Mouse (Mus musculus) heart, embryonic 11.5 days (tissue): ENCODE data around the gene Prkar2b. TPM values are rescaled to one million over a fixed set of nuclear protein-coding genes. Genes with fewer than 3 reads are reported as not detected.
A peak's percentile ranks its signal among the peaks of the same experiment; 100 is the strongest.

Experiments
- ATAC-seq: fragments of 200-750 bp; cut with Nextera tagmentation; replicated peaks from 2 replicates; pipeline ENCODE4 v1.8.0; 2017; ENCODE audit warnings: moderate library complexity; ENCODE audit not compliant: insufficient number of reproducible peaks, low FRiP score, low TSS enrichment
- H3K27ac ChIP-seq: fragments of 300-500 bp; sonication (generic); 2 replicates; pipeline ENCODE4 v1.5.1; 2014; ENCODE audit warnings: mild to moderate bottlenecking, low read depth, low read length
- H3K27me3 ChIP-seq: fragments of 300-500 bp; sonication (generic); 2 replicates; pipeline ENCODE4 v1.6.1; 2014; ENCODE audit warnings: mild to moderate bottlenecking, low read length, mixed read lengths; ENCODE audit not compliant: control insufficient read depth, insufficient read depth
- H3K36me3 ChIP-seq: fragments of 300-500 bp; sonication (generic); 2 replicates; pipeline ENCODE4 v1.6.1; 2014; ENCODE audit warnings: mild to moderate bottlenecking, low read length, moderate library complexity, mixed read lengths; ENCODE audit not compliant: control insufficient read depth, insufficient read depth
- H3K4me1 ChIP-seq: fragments of 300-500 bp; sonication (generic); 2 replicates; pipeline ENCODE4 v1.6.1; 2014; ENCODE audit warnings: low read length; ENCODE audit not compliant: control insufficient read depth, insufficient read depth
- H3K4me2 ChIP-seq: fragments of 300-500 bp; sonication (generic); 2 replicates; pipeline ENCODE4 v1.6.1; 2014; ENCODE audit warnings: mild to moderate bottlenecking, moderate library complexity
- H3K4me3 ChIP-seq: fragments of 300-500 bp; sonication (generic); 2 replicates; pipeline ENCODE4 v1.5.1; 2014; ENCODE audit warnings: low read depth, low read length
- H3K9ac ChIP-seq: fragments of 300-500 bp; sonication (generic); 2 replicates; pipeline ENCODE4 v1.6.1; 2014; ENCODE audit warnings: mild to moderate bottlenecking, low read depth, low read length, moderate library complexity
- H3K9me3 ChIP-seq: fragments of 300-500 bp; sonication (generic); replicated peaks from 2 replicates; pipeline ENCODE4 v1.6.1; 2016; ENCODE audit warnings: low read length; ENCODE audit not compliant: control insufficient read depth
- WGBS: fragments of 180-500 bp; shearing (Covaris S2); extraction: QIAGEN DNeasy Blood & Tissue Kit; methylation state at CpG from one replicate; pipeline ENCODE4 v1.1.7; 2014; ENCODE audit not compliant: insufficient replicate concordance; 5-methylcytosine and 5-hydroxymethylcytosine counted together
- polyA plus RNA-seq: library from polyadenylated mRNA; unstranded; fragments of >200 nt; fragmentation: Nextera tagmentation; extraction: Ambion mirVana; gene quantifications from 2 replicates; pipeline ENCODE4 v1.2.1, GENCODE M21; 2014

Gene Prkar2b
- polyA plus RNA-seq, 1 experiment from 2014 or later, result 20.6 TPM

- Histone ChIP-seq H3K4me1 (0 out of 2 replicates have a peak, but pooled peaks cover 10% of the 10 kb centered on the region), H3K27ac (no peak overlapping the region), H3K9ac (no peak overlapping the region), H3K4me3 (no peak overlapping the region), H3K4me2 (no peak overlapping the region), H3K27me3 (no peaks in the 10 kb centered on the region; the same call in 1 of the 2 replicates), H3K9me3 (no peaks in the 10 kb centered on the region), H3K36me3 (no peaks in the 10 kb centered on the region)
- 96% methylated on average over 3 of the region's 3 CpGs for WGBS
- ATAC-seq, result no peak
Observed at GRCm38 (mm10) chr12:32055797-32056196, 5.3 kb downstream of the Prkar2b start.

GRCm38 (mm10) chr12:32054476-32055166 is 6.5 kb downstream of the Prkar2b start:
- Histone ChIP-seq H3K9ac (0 out of 2 replicates have a peak overlapping the region, but pooled peaks have one; percentile 34), H3K9me3 (no peaks in the 10 kb centered on the region), H3K27me3 (no peaks in the 10 kb centered on the region; the same call in 1 of the 2 replicates), H3K27ac (peak overlapping the region; percentile 35), H3K4me1 (0 out of 2 replicates have a peak, but pooled peaks cover 7% of the 10 kb centered on the region), H3K36me3 (no peaks in the 10 kb centered on the region), H3K4me2 (no peak overlapping the region; the same call in 1 of the 2 replicates), H3K4me3 (no peak overlapping the region)
- 49% methylated on average over 9 of the region's 9 CpGs for WGBS
- peak; percentile 82; the same call in 1 of the 2 replicates for ATAC-seq

- 65% methylated on average over 11 of the region's 11 CpGs for WGBS
- no peak overlapping the region for H3K4me3 ChIP-seq
- H3K27ac ChIP-seq, result 0 out of 2 replicates have a peak overlapping the region, but pooled peaks have one; percentile 35
- no peak for ATAC-seq
- H3K4me2 ChIP-seq, result peak overlapping the region; percentile 48
- H3K9me3 ChIP-seq, result no peaks in the 10 kb centered on the region
- 0 out of 2 replicates have a peak overlapping the region, but pooled peaks have one; percentile 16 for H3K9ac ChIP-seq
- H3K36me3 ChIP-seq, result no peaks in the 10 kb centered on the region
- H3K4me1 ChIP-seq, result 0 out of 2 replicates have a peak, but pooled peaks cover 6% of the 10 kb centered on the region
- no peaks in the 10 kb centered on the region for H3K27me3 ChIP-seq
Observed at GRCm38 (mm10) chr12:32053637-32054366, 7.3 kb downstream of the Prkar2b start.

- Histone ChIP-seq H3K4me3 (no peak overlapping the region), H3K36me3 (no peaks in the 10 kb centered on the region), H3K9me3 (no peaks in the 10 kb centered on the region), H3K9ac (no peak overlapping the region), H3K27me3 (no peaks in the 10 kb centered on the region), H3K4me2 (no peak overlapping the region), H3K27ac (no peak overlapping the region), H3K4me1 (0 out of 2 replicates have a peak, but pooled peaks cover 6% of the 10 kb centered on the region)
- WGBS, result 82% methylated on average over 4 of the region's 4 CpGs
- no peak for ATAC-seq
Observed at GRCm38 (mm10) chr12:32052882-32053281, 8.2 kb downstream of the Prkar2b start.

- Histone ChIP-seq H3K9ac (no peak overlapping the region), H3K27ac (peak overlapping the region; percentile 57; the same call in 1 of the 2 replicates), H3K4me3 (no peak overlapping the region), H3K27me3 (no peaks in the 10 kb centered on the region), H3K4me2 (no peak overlapping the region), H3K4me1 (0 out of 2 replicates have a peak, but pooled peaks cover 6% of the 10 kb centered on the region), H3K36me3 (no peaks in the 10 kb centered on the region), H3K9me3 (no peaks in the 10 kb centered on the region)
- 49% methylated on average over 5 of the region's 5 CpGs for WGBS
- ATAC-seq, result peak; percentile 69
Observed at GRCm38 (mm10) chr12:32050165-32050564, 10.9 kb downstream of the Prkar2b start.

GRCm38 (mm10) chr12:32045566-32046330 is 15.3 kb downstream of the Prkar2b start:
- Histone ChIP-seq H3K27ac (no peak overlapping the region), H3K9ac (no peak overlapping the region), H3K27me3 (no peaks in the 10 kb centered on the region), H3K9me3 (no peaks in the 10 kb centered on the region), H3K4me1 (no peaks in the 10 kb centered on the region), H3K4me3 (no peak overlapping the region), H3K4me2 (no peak overlapping the region), H3K36me3 (no peaks in the 10 kb centered on the region)
- WGBS, result 84% methylated on average over 17 of the region's 17 CpGs
- no peak for ATAC-seq

GRCm38 (mm10) chr12:32044487-32045134 is 16.5 kb downstream of the Prkar2b start:
- H3K36me3 ChIP-seq, result no peaks in the 10 kb centered on the region
- no peaks in the 10 kb centered on the region for H3K4me1 ChIP-seq
- no peaks in the 10 kb centered on the region for H3K9me3 ChIP-seq
- H3K4me3 ChIP-seq, result no peak overlapping the region
- H3K27me3 ChIP-seq, result no peaks in the 10 kb centered on the region
- no peak for ATAC-seq
- no peak overlapping the region for H3K9ac ChIP-seq
- 59% methylated on average over 5 of the region's 5 CpGs for WGBS
- H3K27ac ChIP-seq, result no peak overlapping the region
- no peak overlapping the region for H3K4me2 ChIP-seq

- Histone ChIP-seq H3K4me1 (0 out of 2 replicates have a peak, but pooled peaks cover 3% of the 10 kb centered on the region), H3K9ac (no peak overlapping the region), H3K4me2 (no peak overlapping the region), H3K36me3 (no peaks in the 10 kb centered on the region), H3K4me3 (no peak overlapping the region), H3K27ac (no peak overlapping the region), H3K9me3 (no peaks in the 10 kb centered on the region), H3K27me3 (no peaks in the 10 kb centered on the region)
- ATAC-seq, result no peak
- 57% methylated on average over 6 of the region's 6 CpGs for WGBS
Observed at GRCm38 (mm10) chr12:32033536-32033935, 27.6 kb downstream of the Prkar2b start.
